Mouse (Mus musculus): ENCODE results near the gene Fitm1. TPM values are rescaled to one million over a fixed set of nuclear protein-coding genes. Genes with fewer than 3 reads are reported as not detected.

Gene Fitm1
- polyA plus RNA-seq, 1 experiment from 2014 or later: 0.25 TPM

- no peak for DNase-seq (ENCODE audit: low spot score)
- H3K9me3 ChIP-seq (replicated peaks): no peaks in the 10 kb centered on the region
- WGBS: 91% methylated on average over 11 of the region's 11 CpGs
- H3K36me3 ChIP-seq: peaks cover 41% of the 10 kb centered on the region
- peaks cover 42% of the 10 kb centered on the region for H3K4me1 ChIP-seq
- H3K27me3 ChIP-seq (ENCODE audit: low read depth, poor library complexity, severe bottlenecking): peaks cover under 1% of the 10 kb centered on the region; the same call in 1 of the 2 replicates
- peak overlapping the region; percentile 95 for H3K4me3 ChIP-seq
- H3K27ac ChIP-seq (replicated peaks): peak overlapping the region; percentile 93
Observed at GRCm38 (mm10) chr14:55589771-55590448, 14.5 kb downstream of the Fitm1 start.

GRCm38 (mm10) chr14:55590748-55591330 is 15.4 kb downstream of the Fitm1 start, which contains the start of gene Psme2:
Gene Psme2, minus strand, starts transcription at chr14:55591113.
- 2% methylated on average over 22 of the region's 22 CpGs for WGBS
- peak; percentile 92 for DNase-seq (ENCODE audit: low spot score)
- Histone ChIP-seq H3K27ac (replicated peaks) (peak within 1 kb of the TSS; percentile 93), H3K4me1 (peaks cover 37% of the 10 kb centered on the region), H3K9me3 (replicated peaks) (no peaks in the 10 kb centered on the region), H3K36me3 (peaks cover 50% of the 10 kb centered on the region), H3K27me3 (ENCODE audit: low read depth, poor library complexity, severe bottlenecking) (no peaks in the 10 kb centered on the region), H3K4me3 (peak within 1 kb of the TSS; percentile 95)

- under 1% methylated on average over 33 of the region's 33 CpGs for WGBS
- peak within 1 kb of the TSS; percentile 95 for H3K4me3 ChIP-seq
Observed at GRCm38 (mm10) chr14:55591331-55591891, 16.0 kb downstream of the Fitm1 start, which contains the start of gene Rnf31. Gene Rnf31, plus strand, starts transcription at chr14:55591708.

GRCm38 (mm10) chr14:55592226-55592625 is 16.8 kb downstream of the Fitm1 start:
- H3K4me3 ChIP-seq: peak overlapping the region; percentile 95
- H3K27ac ChIP-seq (replicated peaks): peak overlapping the region; percentile 93
- WGBS: 13% methylated on average over 16 of the region's 16 CpGs
- peaks cover 40% of the 10 kb centered on the region for H3K4me1 ChIP-seq
- no peak for DNase-seq (ENCODE audit: low spot score)
- H3K27me3 ChIP-seq (ENCODE audit: low read depth, poor library complexity, severe bottlenecking): no peaks in the 10 kb centered on the region
- H3K9me3 ChIP-seq (replicated peaks): no peaks in the 10 kb centered on the region
- peaks cover 60% of the 10 kb centered on the region for H3K36me3 ChIP-seq

More at GRCm38 (mm10) chr14:55591331-55591891, 16.0 kb downstream of the Fitm1 start, which contains the start of gene Rnf31:
- no peaks in the 10 kb centered on the region for H3K27me3 ChIP-seq (ENCODE audit: low read depth, poor library complexity, severe bottlenecking)
- peaks cover 56% of the 10 kb centered on the region for H3K36me3 ChIP-seq
- H3K4me1 ChIP-seq: peaks cover 40% of the 10 kb centered on the region
- H3K9me3 ChIP-seq (replicated peaks): no peaks in the 10 kb centered on the region
- H3K27ac ChIP-seq (replicated peaks): peak within 1 kb of the TSS; percentile 93
- DNase-seq (ENCODE audit: low spot score): peak; percentile 91

GRCm38 (mm10) chr14:55596036-55596690 is 20.7 kb downstream of the Fitm1 start:
- Histone ChIP-seq H3K4me3 (no peak overlapping the region), H3K4me1 (peaks cover 25% of the 10 kb centered on the region), H3K27me3 (ENCODE audit: low read depth, poor library complexity, severe bottlenecking) (no peaks in the 10 kb centered on the region), H3K9me3 (replicated peaks) (no peaks in the 10 kb centered on the region), H3K27ac (replicated peaks) (no peak overlapping the region), H3K36me3 (peaks cover 78% of the 10 kb centered on the region)
- DNase-seq (ENCODE audit: low spot score): peak; percentile 29
- 74% methylated on average over 13 of the region's 13 CpGs for WGBS

GRCm38 (mm10) chr14:55598521-55599390 is 23.3 kb downstream of the Fitm1 start:
- WGBS: 94% methylated on average over 21 of the region's 21 CpGs
- peaks cover 99% of the 10 kb centered on the region for H3K36me3 ChIP-seq

GRCm38 (mm10) chr14:55603271-55603632 is 27.8 kb downstream of the Fitm1 start, which contains the start of gene Irf9:
Gene Irf9, plus strand, starts transcription at chr14:55603571.
- H3K27me3 ChIP-seq (ENCODE audit: low read depth, poor library complexity, severe bottlenecking): no peaks in the 10 kb centered on the region
- H3K4me1 ChIP-seq: peaks cover 14% of the 10 kb centered on the region
- no peaks in the 10 kb centered on the region for H3K9me3 ChIP-seq (replicated peaks)
- peaks cover 90% of the 10 kb centered on the region for H3K36me3 ChIP-seq
- H3K27ac ChIP-seq (replicated peaks): peak within 1 kb of the TSS; percentile 75
- DNase-seq (ENCODE audit: low spot score): no peak
- H3K4me3 ChIP-seq: peak within 1 kb of the TSS; percentile 42
- WGBS: 92% methylated on average over 7 of the region's 7 CpGs

More at GRCm38 (mm10) chr14:55598521-55599390, 23.3 kb downstream of the Fitm1 start:
- DNase-seq (ENCODE audit: low spot score): no peak
- Histone ChIP-seq H3K9me3 (replicated peaks) (no peaks in the 10 kb centered on the region), H3K27me3 (ENCODE audit: low read depth, poor library complexity, severe bottlenecking) (no peaks in the 10 kb centered on the region), H3K4me3 (no peak overlapping the region), H3K27ac (replicated peaks) (no peak overlapping the region), H3K4me1 (peaks cover 14% of the 10 kb centered on the region)

- peak overlapping the region; percentile 75 for H3K27ac ChIP-seq (replicated peaks)
- no peaks in the 10 kb centered on the region for H3K27me3 ChIP-seq (ENCODE audit: low read depth, poor library complexity, severe bottlenecking)
- DNase-seq (ENCODE audit: low spot score): peak; percentile 80
- H3K4me1 ChIP-seq: peaks cover 14% of the 10 kb centered on the region
- H3K36me3 ChIP-seq: peaks cover 90% of the 10 kb centered on the region
- 20% methylated on average over 19 of the region's 19 CpGs for WGBS
- peak overlapping the region; percentile 42 for H3K4me3 ChIP-seq
- no peaks in the 10 kb centered on the region for H3K9me3 ChIP-seq (replicated peaks)
Observed at GRCm38 (mm10) chr14:55603633-55604576, 28.5 kb downstream of the Fitm1 start.

GRCm38 (mm10) chr14:55604823-55605222 is 29.4 kb downstream of the Fitm1 start:
- H3K27me3 ChIP-seq (ENCODE audit: low read depth, poor library complexity, severe bottlenecking): no peaks in the 10 kb centered on the region
- H3K9me3 ChIP-seq (replicated peaks): no peaks in the 10 kb centered on the region
- peaks cover 14% of the 10 kb centered on the region for H3K4me1 ChIP-seq
- WGBS: 89% methylated on average over 11 of the region's 11 CpGs
- no peak overlapping the region for H3K27ac ChIP-seq (replicated peaks)
- peaks cover 90% of the 10 kb centered on the region for H3K36me3 ChIP-seq
- no peak overlapping the region for H3K4me3 ChIP-seq
- no peak for DNase-seq (ENCODE audit: low spot score)

GRCm38 (mm10) chr14:55605743-55606459 is 30.5 kb downstream of the Fitm1 start:
- WGBS: 92% methylated on average over 16 of the region's 16 CpGs
- Histone ChIP-seq H3K36me3 (peaks cover 81% of the 10 kb centered on the region), H3K27me3 (ENCODE audit: low read depth, poor library complexity, severe bottlenecking) (no peaks in the 10 kb centered on the region), H3K4me3 (no peak overlapping the region), H3K4me1 (peaks cover 14% of the 10 kb centered on the region), H3K27ac (replicated peaks) (no peak overlapping the region), H3K9me3 (replicated peaks) (no peaks in the 10 kb centered on the region)
- no peak for DNase-seq (ENCODE audit: low spot score)

Data from midbrain, embryonic 10.5 days (tissue).